Mouse (Mus musculus) bone marrow macrophage, adult 2 months (primary cell): ENCODE measurements at regions not wholly inside any gene's neighbourhood (a gene's known extent, or its start where the extent isn't known, plus 50 kb on each side); places are given as distances from the start of the nearest gene placed in this dataset.
"Not testable (repeated sequence)": the region's sequence is repeated elsewhere in the genome, so short reads cannot be mapped to it uniquely, and the experiment has no call there.

Source experiments
- H3K27ac ChIP-seq: 2 replicates; pipeline ENCODE4 v1.5.1; 2012; ENCODE audit warnings: low read depth, low read length; ENCODE audit not compliant: insufficient read depth
- H3K4me1 ChIP-seq: 2 replicates; pipeline ENCODE4 v1.6.1; 2012; ENCODE audit warnings: low read length; ENCODE audit not compliant: control insufficient read depth, insufficient read depth
- H3K4me3 ChIP-seq: 2 replicates; pipeline ENCODE4 v1.5.1; 2012; ENCODE audit warnings: mild to moderate bottlenecking, low read length, moderate library complexity; ENCODE audit not compliant: insufficient read depth
- CTCF ChIP-seq: IDR thresholded peaks from 2 replicates; pipeline ENCODE4 v1.5.1; 2012; ENCODE audit warnings: low read depth, mild to moderate bottlenecking, low read length, moderate library complexity
- POLR2A ChIP-seq: IDR thresholded peaks from 2 replicates; pipeline ENCODE4 v1.6.1; 2012; ENCODE audit warnings: mild to moderate bottlenecking, low read depth, low read length, borderline replicate concordance

- no peak overlapping the region for H3K27ac ChIP-seq
- no peak for TF ChIP-seq POLR2A
- no peak for TF ChIP-seq CTCF
- no peak overlapping the region for H3K4me3 ChIP-seq
- H3K4me1 ChIP-seq = no peaks in the 10 kb centered on the region
These were observed 233.7 kb downstream of the AI429214 start for GRCm38 (mm10) chr8:37227091-37227490.

GRCm38 (mm10) chr8:37237306-37237705 lies 243.9 kb downstream of the AI429214 start:
- H3K27ac ChIP-seq = no peak overlapping the region
- no peak overlapping the region for H3K4me3 ChIP-seq
- no peaks in the 10 kb centered on the region for H3K4me1 ChIP-seq
- no peak for TF ChIP-seq CTCF
- no peak for TF ChIP-seq POLR2A

GRCm38 (mm10) chr8:37239354-37239753 lies 245.9 kb downstream of the AI429214 start:
- no peaks in the 10 kb centered on the region for H3K4me1 ChIP-seq
- H3K4me3 ChIP-seq = no peak overlapping the region
- no peak for TF ChIP-seq POLR2A
- TF ChIP-seq CTCF = no peak
- no peak overlapping the region for H3K27ac ChIP-seq

GRCm38 (mm10) chr8:37251234-37251633 lies 257.8 kb downstream of the AI429214 start:
- H3K27ac ChIP-seq = not testable (repeated sequence)

GRCm38 (mm10) chr8:37291069-37291850 lies 297.9 kb downstream of the AI429214 start:
- Histone ChIP-seq H3K4me3 (no peak overlapping the region), H3K4me1 (no peaks in the 10 kb centered on the region), H3K27ac (no peak overlapping the region)
- TF ChIP-seq POLR2A (no peak), CTCF (no peak)

More at GRCm38 (mm10) chr8:37251234-37251633, 257.8 kb downstream of the AI429214 start:
- H3K4me3 ChIP-seq, H3K4me1 ChIP-seq: not testable (repeated sequence)
